Mouse (Mus musculus) testis, adult 2 months (tissue): Measurements from ENCODE around the gene Amfr. TPM values are rescaled to one million over a fixed set of nuclear protein-coding genes. Genes with fewer than 3 reads are reported as not detected.

Experiments
- H3K27ac ChIP-seq: fragments of 200-500 bp; 2 replicates; pipeline ENCODE4 v1.5.1; 2012; ENCODE audit warnings: low read depth, low read length; ENCODE audit not compliant: control insufficient read depth, insufficient read depth
- H3K27me3 ChIP-seq: fragments of 200-500 bp; 2 replicates; pipeline ENCODE4 v1.6.1; 2012; ENCODE audit warnings: mild to moderate bottlenecking, low read length, moderate library complexity; ENCODE audit not compliant: control insufficient read depth, insufficient read depth
- H3K36me3 ChIP-seq: fragments of 200-500 bp; 2 replicates; pipeline ENCODE4 v1.6.1; 2012; ENCODE audit warnings: mild to moderate bottlenecking, low read length; ENCODE audit not compliant: control insufficient read depth, insufficient read depth
- H3K4me1 ChIP-seq: fragments of 200-500 bp; 2 replicates; pipeline ENCODE4 v1.6.1; 2012; ENCODE audit warnings: low read length; ENCODE audit not compliant: control insufficient read depth, insufficient read depth
- H3K4me3 ChIP-seq: fragments of 200-500 bp; 2 replicates; pipeline ENCODE4 v1.5.1; 2012; ENCODE audit warnings: low read depth, mild to moderate bottlenecking, low read length, moderate library complexity, mixed read lengths; ENCODE audit not compliant: control insufficient read depth
- CTCF ChIP-seq: fragments of 200-500 bp; IDR thresholded peaks from 2 replicates; pipeline ENCODE4 v1.5.1; 2012; ENCODE audit warnings: low read depth, mild to moderate bottlenecking, inconsistent platforms, low read length, moderate library complexity; ENCODE audit not compliant: control insufficient read depth, insufficient read depth, insufficient replicate concordance
- POLR2A ChIP-seq: fragments of 200-500 bp; IDR thresholded peaks from 2 replicates; pipeline ENCODE4 v1.6.1; 2012; ENCODE audit warnings: low read depth, mild to moderate bottlenecking, inconsistent platforms, low read length, moderate library complexity; ENCODE audit not compliant: control insufficient read depth
- polyA plus RNA-seq: library from polyadenylated mRNA; depleted of rRNA; stranded (reverse); fragments of >200 nt; gene quantifications from 2 replicates; pipeline ENCODE4 v1.2.3, GENCODE M21; 2012

Gene Amfr
- polyA plus RNA-seq, 1 experiment, result 82.2 TPM

GRCm38 (mm10) chr8:94035200-94035599 is 22.6 kb upstream of the Amfr start:
- Histone ChIP-seq H3K27me3 (no peaks in the 10 kb centered on the region), H3K36me3 (no peaks in the 10 kb centered on the region), H3K4me3 (peak overlapping the region; percentile 51; the same call in 1 of the 2 replicates), H3K27ac (no peak overlapping the region), H3K4me1 (no peaks in the 10 kb centered on the region; the same call in 1 of the 2 replicates)
- TF ChIP-seq CTCF (no peak), POLR2A (no peak)

DNA sequence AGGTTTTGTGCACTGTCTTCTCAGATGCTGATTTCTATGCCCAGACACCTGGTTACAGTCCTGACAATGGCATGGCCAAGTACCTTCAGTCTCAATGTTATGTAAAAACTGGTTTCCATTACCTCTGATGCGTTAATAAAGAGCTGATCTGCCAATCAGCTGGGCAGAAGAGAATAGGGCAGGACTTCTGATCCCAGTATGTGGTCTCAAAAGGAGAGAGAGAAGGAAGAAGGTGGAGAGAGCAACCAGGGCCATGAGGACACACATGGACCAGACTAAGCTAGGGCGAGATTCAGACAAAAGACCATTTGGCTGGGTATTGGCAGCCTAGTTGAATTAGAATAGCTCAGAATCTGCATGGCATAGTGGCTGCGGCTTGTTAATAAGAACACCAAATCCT is 21.0 kb upstream of the Amfr start:
- H3K4me1 ChIP-seq, result no peaks in the 10 kb centered on the region; the same call in 1 of the 2 replicates
- no peaks in the 10 kb centered on the region for H3K36me3 ChIP-seq
- no peak for TF ChIP-seq POLR2A
- TF ChIP-seq CTCF, result no peak
- no peaks in the 10 kb centered on the region for H3K27me3 ChIP-seq
- no peak overlapping the region for H3K27ac ChIP-seq
- H3K4me3 ChIP-seq, result no peak overlapping the region

DNA sequence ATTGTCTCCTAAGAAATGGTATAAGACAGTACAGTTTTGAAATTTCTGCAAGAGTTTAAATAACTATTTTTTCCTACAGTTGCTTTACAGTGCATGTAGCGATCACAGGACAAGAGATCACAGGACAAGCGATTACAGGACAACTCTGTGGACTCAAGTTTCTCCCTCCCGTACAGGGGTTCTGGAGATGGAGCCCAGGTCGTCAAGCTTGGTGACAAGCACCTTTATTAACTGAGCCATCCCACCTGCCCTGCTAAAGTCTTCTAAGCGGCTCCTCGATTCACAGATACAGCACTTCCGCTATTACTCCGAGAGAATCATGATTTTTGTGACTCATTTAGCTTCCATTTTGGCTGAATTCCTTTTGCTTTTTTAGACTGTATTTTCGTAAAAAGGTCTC is 17.1 kb upstream of the Amfr start:
- no peak overlapping the region for H3K4me3 ChIP-seq
- H3K4me1 ChIP-seq, result no peaks in the 10 kb centered on the region
- H3K27me3 ChIP-seq, result no peaks in the 10 kb centered on the region
- TF ChIP-seq CTCF, result no peak
- no peak for TF ChIP-seq POLR2A
- no peaks in the 10 kb centered on the region; the same call in 1 of the 2 replicates for H3K36me3 ChIP-seq
- no peak overlapping the region for H3K27ac ChIP-seq

DNA sequence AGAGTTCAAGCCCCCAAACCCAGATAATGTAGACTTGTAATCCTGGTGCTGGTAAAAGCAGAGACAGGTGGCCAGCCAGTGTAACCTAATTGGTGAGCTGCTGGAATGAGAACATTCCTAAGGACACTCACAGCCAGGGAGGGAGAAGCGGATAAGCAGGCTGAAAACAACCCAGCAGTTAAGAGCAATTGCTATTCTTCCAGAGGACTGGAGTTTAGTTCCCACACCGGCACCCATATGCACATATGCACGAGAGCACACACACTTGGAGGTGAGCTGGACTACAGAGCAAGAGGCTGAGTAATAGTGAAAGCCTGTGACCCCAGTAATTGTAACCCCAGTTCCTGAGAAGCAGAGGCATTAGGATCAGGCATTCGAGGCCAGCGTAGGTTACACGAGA is 11.3 kb upstream of the Amfr start:
- no peak overlapping the region for H3K27ac ChIP-seq
- no peaks in the 10 kb centered on the region; the same call in 1 of the 2 replicates for H3K36me3 ChIP-seq

DNA sequence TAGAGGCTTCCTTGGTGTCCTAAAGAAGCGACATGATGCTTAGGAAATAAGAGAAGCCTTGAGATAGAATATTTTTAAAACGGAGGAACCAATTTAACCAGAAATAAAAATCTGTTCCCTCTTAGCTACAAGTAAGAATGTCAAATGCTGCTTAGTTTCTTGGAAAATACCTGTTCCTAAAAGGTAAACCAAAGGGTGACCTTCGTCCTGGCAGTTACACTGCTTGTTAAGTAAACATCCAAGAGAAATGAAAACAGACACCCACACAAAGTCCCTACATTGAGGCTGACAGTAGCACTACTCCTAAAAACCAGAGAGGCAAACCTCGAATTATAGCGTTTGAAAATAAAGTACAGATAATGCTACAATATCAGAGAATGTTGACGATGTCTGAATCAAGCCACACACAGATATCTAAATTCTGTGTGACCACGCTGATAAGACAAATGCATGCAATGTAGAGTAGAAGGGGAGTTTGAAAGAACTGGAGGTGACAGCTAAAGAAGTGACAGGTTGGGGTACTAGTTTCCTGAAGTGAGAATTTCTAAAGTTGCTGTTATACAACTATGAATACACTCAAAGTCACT is 477 bp upstream of the Amfr start:
- Histone ChIP-seq H3K4me3 (peak overlapping the region; percentile 92), H3K4me1 (peaks cover 10% of the 10 kb centered on the region), H3K36me3 (no peaks in the 10 kb centered on the region; the same call in 1 of the 2 replicates), H3K27ac (peak overlapping the region; percentile 95), H3K27me3 (no peaks in the 10 kb centered on the region)
- TF ChIP-seq CTCF, result no peak
- TF ChIP-seq POLR2A, result no peak

More for the DNA sequence above, 11.3 kb upstream of the Amfr start:
- Histone ChIP-seq H3K4me1 (no peaks in the 10 kb centered on the region), H3K4me3 (no peak overlapping the region), H3K27me3 (no peaks in the 10 kb centered on the region)
- TF ChIP-seq POLR2A (no peak), CTCF (no peak)

DNA sequence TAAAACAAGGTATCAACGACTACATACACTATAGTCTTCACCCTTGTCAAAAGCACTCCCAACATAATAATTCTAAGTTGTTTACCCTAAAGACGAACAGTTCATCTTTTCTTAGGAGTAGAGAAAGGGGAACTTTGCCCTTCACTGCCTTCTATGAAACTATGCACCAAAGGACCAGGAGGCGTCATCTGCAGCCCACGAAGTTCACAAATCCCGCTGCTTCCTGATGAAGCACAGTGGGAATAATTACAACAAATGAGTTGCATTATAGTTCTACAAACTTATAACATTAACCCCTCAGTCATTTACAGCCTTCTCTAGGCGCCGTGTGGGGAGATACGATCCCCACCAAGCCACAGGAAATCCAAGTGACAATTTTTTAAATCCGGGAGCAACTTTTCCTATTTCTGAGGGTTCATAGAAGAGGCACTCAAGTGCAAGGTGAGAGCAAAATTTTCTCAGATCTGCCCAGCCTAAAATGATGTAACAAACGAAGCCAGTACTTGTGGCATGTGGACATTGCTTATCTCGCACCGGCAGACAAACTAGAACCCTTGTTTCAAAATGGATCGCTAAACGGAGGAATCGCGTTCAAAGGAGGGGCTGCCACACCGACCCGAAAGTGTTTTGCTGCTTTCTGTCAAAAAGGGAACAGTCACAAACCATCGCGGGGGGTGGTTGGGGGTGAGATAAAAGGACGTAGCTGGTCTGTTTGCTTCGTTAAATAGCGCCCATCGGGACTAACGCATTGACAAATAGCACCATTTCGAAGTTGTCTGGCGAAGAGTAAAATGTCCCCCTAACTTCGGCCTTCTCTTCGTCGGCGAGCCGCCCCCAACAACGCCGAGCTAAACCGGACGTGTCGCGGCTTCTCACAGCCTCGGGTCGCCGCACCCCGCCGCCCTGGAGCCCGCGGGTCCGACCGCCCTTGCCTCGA is 1.3 kb downstream of the Amfr start:
- TF ChIP-seq POLR2A (0 out of 2 replicates have a peak, but pooled peaks have one; percentile 3), CTCF (no peak)
- Histone ChIP-seq H3K27ac (peak overlapping the region; percentile 95), H3K36me3 (no peaks in the 10 kb centered on the region; the same call in 1 of the 2 replicates), H3K27me3 (no peaks in the 10 kb centered on the region), H3K4me3 (peak overlapping the region; percentile 92), H3K4me1 (peaks cover 10% of the 10 kb centered on the region)

GRCm38 (mm10) chr8:94010101-94010705 is 2.4 kb downstream of the Amfr start:
- no peaks in the 10 kb centered on the region; the same call in 1 of the 2 replicates for H3K36me3 ChIP-seq
- H3K4me1 ChIP-seq, result peaks cover 10% of the 10 kb centered on the region
- no peaks in the 10 kb centered on the region for H3K27me3 ChIP-seq
- TF ChIP-seq CTCF (no peak), POLR2A (no peak)
- peak overlapping the region; percentile 83 for H3K4me3 ChIP-seq
- peak overlapping the region; percentile 77 for H3K27ac ChIP-seq
